Mouse (Mus musculus) hindbrain, postnatal 0 days (tissue): ENCODE measurements around the gene Armh1. TPM values are rescaled to one million over a fixed set of nuclear protein-coding genes. Genes with fewer than 3 reads are reported as not detected.

Experiments
- ATAC-seq: fragments of 200-750 bp; cut with Nextera tagmentation; 2 replicates; pipeline ENCODE4 v1.8.0; 2017; ENCODE audit warnings: mild to moderate bottlenecking, moderate TSS enrichment, moderate library complexity
- DNase-seq: peaks from one replicate; pipeline ENCODE4 v3.0.0-alpha.2; 2015; ENCODE audit warnings: low spot score
- H3K27ac ChIP-seq: fragments of 300-500 bp; sonication (generic); 2 replicates; pipeline ENCODE4 v1.5.1; 2014; ENCODE audit warnings: mild to moderate bottlenecking
- H3K27me3 ChIP-seq: fragments of 300-500 bp; sonication (generic); 2 replicates; pipeline ENCODE4 v1.6.1; 2014; ENCODE audit warnings: low read length, mixed read lengths; ENCODE audit not compliant: insufficient read depth
- H3K36me3 ChIP-seq: fragments of 300-500 bp; sonication (generic); 2 replicates; pipeline ENCODE4 v1.6.1; 2014; ENCODE audit warnings: low read length, mixed read lengths; ENCODE audit not compliant: insufficient read depth
- H3K4me1 ChIP-seq: fragments of 300-500 bp; sonication (generic); 2 replicates; pipeline ENCODE4 v1.6.1; 2014; ENCODE audit warnings: antibody characterized with exemption, low read length, mixed read lengths; ENCODE audit not compliant: insufficient read depth
- H3K4me2 ChIP-seq: fragments of 300-500 bp; sonication (generic); 2 replicates; pipeline ENCODE4 v1.6.1; 2014; ENCODE audit warnings: low read depth, mild to moderate bottlenecking, low read length, moderate library complexity, mixed read lengths
- H3K4me3 ChIP-seq: fragments of 300-500 bp; sonication (generic); 2 replicates; pipeline ENCODE4 v1.5.1; 2014; ENCODE audit warnings: low read length
- H3K9ac ChIP-seq: fragments of 300-500 bp; sonication (generic); replicated peaks from 2 replicates; pipeline ENCODE4 v1.6.1; 2014; ENCODE audit warnings: mild to moderate bottlenecking, low read length, moderate library complexity, mixed read lengths
- H3K9me3 ChIP-seq: fragments of 300-500 bp; sonication (generic); 2 replicates; pipeline ENCODE4 v1.6.1; 2016; ENCODE audit warnings: low read length, mixed read lengths
- CTCF ChIP-seq: IDR thresholded peaks from 2 replicates; pipeline ENCODE4 v1.5.1; 2016; ENCODE audit warnings: antibody characterized with exemption, control low read depth, low read depth
- WGBS: fragments of 180-500 bp; shearing (Covaris S2); extraction: QIAGEN DNeasy Blood & Tissue Kit; methylation state at CpG from one replicate; pipeline ENCODE4 v1.1.7; 2014; 5-methylcytosine and 5-hydroxymethylcytosine counted together
- polyA plus RNA-seq: library from polyadenylated mRNA; unstranded; fragments of >200 nt; fragmentation: Nextera tagmentation; extraction: Ambion mirVana; gene quantifications from 2 replicates; pipeline ENCODE4 v1.2.1, GENCODE M21; 2015
- total RNA-seq: library from RNA; depleted of rRNA; stranded (reverse); fragments of >200 nt; gene quantifications from 2 replicates; pipeline ENCODE4 v1.2.3, GENCODE M21; 2014

Armh1 gene
- total and polyA plus RNA-seq, 2 experiments from 2014 or later = 3.0 to 3.6 TPM

- H3K4me1 ChIP-seq = peaks cover 12% of the 10 kb centered on the region; the same call in 1 of the 2 replicates
- 22% methylated on average over 6 of the region's 6 CpGs for WGBS
- no peaks in the 10 kb centered on the region for H3K36me3 ChIP-seq
- H3K4me2 ChIP-seq = no peak overlapping the region
- no peak overlapping the region for H3K4me3 ChIP-seq
- no peaks in the 10 kb centered on the region for H3K27me3 ChIP-seq
- H3K27ac ChIP-seq = no peak overlapping the region
- no peak for TF ChIP-seq CTCF
- ATAC-seq = no peak
- peak; percentile 54 for DNase-seq
- no peak overlapping the region for H3K9ac ChIP-seq
- H3K9me3 ChIP-seq = no peaks in the 10 kb centered on the region
Measured at GRCm38 (mm10) chr4:117254672-117255071, 2.7 kb upstream of the Armh1 start.

- DNase-seq (peak; percentile 31), ATAC-seq (no peak)
- H3K4me3 ChIP-seq = no peak overlapping the region
- no peak overlapping the region for H3K4me2 ChIP-seq
- H3K27ac ChIP-seq = no peak overlapping the region
- no peaks in the 10 kb centered on the region for H3K36me3 ChIP-seq
- H3K4me1 ChIP-seq = peaks cover 12% of the 10 kb centered on the region; the same call in 1 of the 2 replicates
- no peak for TF ChIP-seq CTCF
- H3K27me3 ChIP-seq = no peaks in the 10 kb centered on the region
- no peaks in the 10 kb centered on the region for H3K9me3 ChIP-seq
- no peak overlapping the region for H3K9ac ChIP-seq
- 69% methylated on average over 5 of the region's 5 CpGs for WGBS
Measured at GRCm38 (mm10) chr4:117254017-117254627, 2.2 kb upstream of the Armh1 start.

- no peaks in the 10 kb centered on the region for H3K9me3 ChIP-seq
- H3K4me3 ChIP-seq = no peak overlapping the region
- no peak for TF ChIP-seq CTCF
- H3K27ac ChIP-seq = no peak overlapping the region
- no peaks in the 10 kb centered on the region for H3K27me3 ChIP-seq
- DNase-seq (no peak), ATAC-seq (no peak)
- H3K9ac ChIP-seq = no peak overlapping the region
- H3K36me3 ChIP-seq = no peaks in the 10 kb centered on the region
- no peak overlapping the region for H3K4me2 ChIP-seq
- peaks cover 12% of the 10 kb centered on the region; the same call in 1 of the 2 replicates for H3K4me1 ChIP-seq
- WGBS = 61% methylated on average over 12 of the region's 12 CpGs
Measured at GRCm38 (mm10) chr4:117253218-117254016, 1.5 kb upstream of the Armh1 start.

GRCm38 (mm10) chr4:117252755-117253154 lies 830 bp upstream of the Armh1 start:
- no peak for DNase-seq
- WGBS = 90% methylated on average over 5 of the region's 5 CpGs
- H3K4me3 ChIP-seq = no peak overlapping the region
- H3K9ac ChIP-seq = no peak overlapping the region
- H3K4me1 ChIP-seq = peaks cover 12% of the 10 kb centered on the region; the same call in 1 of the 2 replicates
- H3K36me3 ChIP-seq = no peaks in the 10 kb centered on the region
- ATAC-seq = no peak
- H3K4me2 ChIP-seq = peak overlapping the region; percentile 76
- no peaks in the 10 kb centered on the region for H3K27me3 ChIP-seq
- 0 out of 2 replicates have a peak overlapping the region, but pooled peaks have one; percentile 68 for H3K27ac ChIP-seq
- TF ChIP-seq CTCF = no peak
- H3K9me3 ChIP-seq = no peaks in the 10 kb centered on the region

GRCm38 (mm10) chr4:117252351-117252750 lies 426 bp upstream of the Armh1 start:
- peaks cover 12% of the 10 kb centered on the region; the same call in 1 of the 2 replicates for H3K4me1 ChIP-seq
- ATAC-seq (no peak), DNase-seq (no peak)
- H3K4me3 ChIP-seq = peak overlapping the region; percentile 57
- peak overlapping the region; percentile 76 for H3K4me2 ChIP-seq
- H3K27ac ChIP-seq = peak overlapping the region; percentile 68
- 25% methylated on average over 5 of the region's 5 CpGs for WGBS
- H3K9me3 ChIP-seq = no peaks in the 10 kb centered on the region
- TF ChIP-seq CTCF = no peak
- H3K9ac ChIP-seq = peak overlapping the region; percentile 73
- no peaks in the 10 kb centered on the region for H3K36me3 ChIP-seq
- H3K27me3 ChIP-seq = no peaks in the 10 kb centered on the region

- H3K9ac ChIP-seq = no peak overlapping the region
- peak overlapping the region; percentile 76; the same call in 1 of the 2 replicates for H3K4me2 ChIP-seq
- no peak for ATAC-seq
- peaks cover 12% of the 10 kb centered on the region; the same call in 1 of the 2 replicates for H3K4me1 ChIP-seq
- TF ChIP-seq CTCF = no peak
- no peaks in the 10 kb centered on the region for H3K27me3 ChIP-seq
- 67% methylated on average over 1 of the region's 1 CpGs for WGBS
- H3K36me3 ChIP-seq = no peaks in the 10 kb centered on the region
- DNase-seq = no peak
- H3K9me3 ChIP-seq = no peaks in the 10 kb centered on the region
- H3K4me3 ChIP-seq = no peak overlapping the region
- no peak overlapping the region for H3K27ac ChIP-seq
Measured at GRCm38 (mm10) chr4:117250982-117251381, 943 bp downstream of the Armh1 start.
